Mouse (Mus musculus): Measurements from ENCODE around the gene Birc3.
A peak's percentile ranks its signal among the peaks of the same experiment; 100 is the strongest.

Birc3 gene

DNA sequence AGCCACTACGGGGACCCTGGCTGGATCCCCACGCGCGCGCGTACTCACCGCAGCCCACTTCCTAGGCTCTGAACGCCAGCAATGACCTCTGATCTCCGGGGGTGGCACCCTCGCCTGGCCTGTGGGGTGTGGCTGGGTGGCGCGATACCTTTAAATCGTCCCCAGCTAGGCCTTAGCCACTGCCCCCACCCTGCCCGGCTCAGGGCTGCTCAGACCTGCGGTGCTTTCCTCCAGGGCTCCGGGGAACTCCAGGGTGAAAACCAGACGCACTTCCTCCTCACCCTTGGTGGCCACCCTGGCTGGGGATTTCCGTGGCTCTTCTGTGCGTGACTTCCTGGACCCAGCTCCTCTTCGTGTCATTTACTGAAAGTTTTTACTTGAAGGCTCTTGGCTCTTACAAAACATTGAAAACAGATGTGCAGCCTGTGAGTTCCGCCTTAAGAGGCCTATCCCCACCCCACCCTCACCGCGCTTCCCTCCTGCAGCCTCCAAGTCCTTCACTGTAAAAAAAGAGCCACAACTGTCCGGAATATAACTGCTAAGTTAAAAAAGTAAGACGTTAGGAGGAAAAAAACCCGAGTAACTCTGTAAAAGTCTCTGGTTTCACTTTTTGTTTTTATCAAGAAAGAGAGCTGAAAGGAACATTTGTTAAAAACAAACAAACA is at the start of gene Birc3:
Gene Birc3 (minus strand): TSS at position 412 of the 665 bp plus-strand sequence.
- peak; percentile 71 for DNase-seq (ENCODE audit: low read depth, low spot score)

DNA sequence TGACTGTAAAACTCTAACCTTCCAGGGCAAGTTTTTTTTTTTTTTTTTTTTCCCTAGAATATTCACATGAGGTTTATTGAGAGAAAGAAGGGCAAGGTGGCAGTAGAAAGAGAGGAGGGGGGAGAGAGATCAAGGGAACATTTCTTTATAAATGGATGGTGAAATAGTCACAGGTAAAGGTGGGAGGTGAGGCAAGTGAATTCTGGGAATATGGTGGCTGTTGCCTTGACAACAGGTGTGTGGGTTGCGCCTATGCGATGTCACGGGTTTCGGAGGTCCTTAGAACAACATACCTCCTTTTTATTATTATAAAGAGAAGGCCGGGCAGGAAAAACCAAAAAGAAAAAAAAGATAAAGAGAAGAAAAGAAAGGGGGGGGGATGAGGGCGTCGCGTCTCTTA is 41.9 kb upstream of the Birc3 start:
- DNase-seq (ENCODE audit: low read depth, low spot score): peak; percentile 30

DNA sequence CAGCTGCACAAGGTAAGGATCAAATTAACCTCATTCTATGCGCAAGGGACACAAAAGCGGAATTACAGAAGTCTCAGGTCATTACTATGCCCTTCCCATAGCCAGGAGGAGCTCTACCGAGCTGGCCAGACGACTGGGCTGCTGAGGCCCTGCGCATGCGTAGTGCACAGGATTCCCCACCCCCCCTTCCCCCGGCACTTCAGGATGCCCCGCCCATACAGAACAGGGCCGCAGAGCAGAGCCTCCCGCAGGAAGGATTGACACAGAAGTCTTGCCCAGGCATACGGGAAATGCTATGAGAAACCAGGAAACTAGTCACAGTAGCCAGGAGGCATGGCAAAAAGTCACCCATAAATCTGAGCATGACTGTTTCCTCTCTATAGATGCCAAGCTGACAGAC is 41.5 kb upstream of the Birc3 start:
- peak; percentile 95 for DNase-seq (ENCODE audit: low read depth, low spot score)

DNA sequence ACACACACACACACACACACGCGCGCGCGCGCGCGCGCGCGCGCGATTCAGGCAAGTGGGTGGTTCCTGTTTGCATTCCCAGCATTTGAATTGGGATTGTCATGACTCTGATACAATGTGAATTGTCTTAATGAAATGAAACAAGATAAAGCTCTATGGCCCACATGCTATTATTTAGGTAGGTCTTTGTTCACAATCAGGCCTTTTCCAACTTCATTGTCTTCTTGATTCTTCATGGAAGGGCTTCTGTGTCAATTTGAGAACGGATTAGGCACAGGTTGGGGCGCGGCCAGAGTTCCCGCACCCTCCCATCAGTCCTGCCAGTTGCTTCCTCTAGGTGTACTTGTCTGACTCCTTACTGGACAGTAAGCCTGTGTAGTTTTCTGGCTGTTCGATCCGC is 41.0 kb upstream of the Birc3 start:
- peak; percentile 68 for DNase-seq (ENCODE audit: low read depth, low spot score)

DNA sequence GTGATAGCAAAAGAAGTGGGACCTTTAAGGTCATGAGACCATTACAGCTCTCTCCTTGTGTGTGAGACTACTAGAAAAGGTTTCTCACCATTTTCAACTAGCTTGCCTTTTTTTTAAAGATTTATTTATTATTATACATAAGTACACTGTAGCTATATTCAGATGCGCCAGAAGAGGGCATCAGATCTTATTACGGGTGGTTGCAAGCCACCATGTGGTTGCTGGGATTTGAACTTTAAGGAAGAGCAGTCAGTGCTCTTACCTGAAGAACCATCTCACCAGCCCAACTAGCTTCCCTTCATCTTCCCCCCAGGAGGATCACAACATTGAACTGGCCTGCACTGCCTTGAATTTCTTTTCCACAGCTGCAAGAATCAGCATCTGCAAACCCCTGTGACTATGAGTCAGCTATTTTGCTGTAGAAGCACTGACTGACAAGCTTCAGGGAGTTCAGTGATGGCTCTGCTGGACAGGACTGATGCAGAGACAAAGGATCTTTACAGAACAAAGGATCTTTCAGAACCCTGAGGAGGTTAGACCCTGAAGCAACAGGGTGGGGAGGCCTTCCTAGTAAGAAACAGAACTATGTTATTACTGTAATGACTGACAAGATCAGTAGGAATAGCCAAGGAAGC is 34.5 kb upstream of the Birc3 start:
- peak; percentile 78 for DNase-seq (ENCODE audit: low read depth, low spot score)

DNA sequence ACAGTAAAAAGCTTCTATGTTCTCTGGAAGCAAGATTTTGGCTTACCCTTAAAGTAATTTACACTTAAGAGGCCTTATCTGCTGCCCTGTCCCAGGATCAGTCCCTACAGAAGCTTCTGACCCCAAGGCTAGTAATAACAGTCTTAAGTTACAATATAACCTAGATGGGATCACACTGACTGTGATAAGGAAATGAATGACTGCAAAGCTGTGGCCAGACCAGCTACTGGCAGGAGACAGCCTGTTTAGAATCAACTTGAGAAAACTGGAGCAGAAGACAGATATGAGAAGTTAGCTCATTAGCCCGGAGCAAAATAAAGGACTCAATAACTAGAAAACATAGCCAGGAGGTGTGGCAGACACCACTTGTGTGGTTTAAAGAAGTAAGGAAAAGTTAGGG is 33.6 kb upstream of the Birc3 start:
- DNase-seq (ENCODE audit: low read depth, low spot score): no peak

DNA sequence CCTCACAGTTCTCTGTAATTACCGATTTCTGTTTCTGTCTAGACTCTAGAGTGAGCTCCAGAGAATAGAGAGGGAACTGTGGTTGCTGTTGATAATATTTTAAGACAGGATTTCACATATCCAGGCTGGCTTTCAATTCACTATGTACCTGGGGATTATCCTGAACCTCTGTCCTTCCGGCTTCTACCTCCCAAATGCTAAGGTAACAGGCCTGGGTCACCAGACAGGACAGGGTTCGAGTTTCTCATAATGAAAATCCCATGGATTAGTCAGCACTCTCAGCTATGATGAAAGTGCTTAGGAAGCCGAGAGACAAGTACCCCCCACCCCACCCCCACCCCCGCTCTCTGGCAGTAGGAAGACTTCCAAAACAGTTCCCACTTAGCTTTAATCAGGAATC is 30.8 kb upstream of the Birc3 start:
- DNase-seq (ENCODE audit: low read depth, low spot score): no peak

DNA sequence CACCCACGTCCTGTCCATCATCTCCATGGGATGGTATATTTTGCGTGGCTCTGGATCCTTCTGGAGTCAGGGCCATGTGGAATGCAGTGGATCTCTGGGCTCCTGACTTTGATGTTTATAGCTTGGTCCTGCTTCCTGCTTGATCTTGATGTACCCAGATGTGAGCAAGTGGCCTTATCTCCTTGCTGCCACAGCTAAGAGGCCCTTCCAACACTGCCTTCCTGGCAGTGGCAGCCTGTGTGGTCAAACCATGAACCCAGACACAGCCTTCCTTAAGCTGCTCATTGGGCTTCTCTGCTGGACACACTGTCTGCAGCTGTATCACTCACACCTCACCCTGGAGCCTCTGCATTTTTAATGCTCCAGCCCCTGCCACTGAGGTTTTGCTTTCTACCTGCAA is 30.3 kb upstream of the Birc3 start:
- no peak for DNase-seq (ENCODE audit: low read depth, low spot score)

DNA sequence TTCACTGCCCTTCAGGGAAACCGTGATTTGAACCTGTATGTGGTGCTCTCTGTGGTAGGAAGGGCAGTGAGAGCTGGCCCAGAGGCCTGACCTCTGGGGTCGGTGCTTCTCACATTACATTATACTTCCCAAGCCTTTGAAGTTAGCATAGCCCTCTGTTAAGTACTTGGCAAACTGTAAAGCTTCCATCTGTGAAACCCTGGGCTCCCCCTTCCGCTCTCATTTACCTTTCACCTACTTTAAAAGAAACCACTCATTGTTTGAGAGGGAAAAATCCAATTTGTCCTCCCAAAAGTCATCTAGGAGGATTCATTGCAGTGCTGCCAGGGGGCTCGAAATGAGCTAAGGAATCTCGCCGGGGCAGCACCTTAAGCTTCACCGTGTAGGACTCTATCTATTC is 29.3 kb upstream of the Birc3 start:
- DNase-seq (ENCODE audit: low read depth, low spot score): peak; percentile 37

DNA sequence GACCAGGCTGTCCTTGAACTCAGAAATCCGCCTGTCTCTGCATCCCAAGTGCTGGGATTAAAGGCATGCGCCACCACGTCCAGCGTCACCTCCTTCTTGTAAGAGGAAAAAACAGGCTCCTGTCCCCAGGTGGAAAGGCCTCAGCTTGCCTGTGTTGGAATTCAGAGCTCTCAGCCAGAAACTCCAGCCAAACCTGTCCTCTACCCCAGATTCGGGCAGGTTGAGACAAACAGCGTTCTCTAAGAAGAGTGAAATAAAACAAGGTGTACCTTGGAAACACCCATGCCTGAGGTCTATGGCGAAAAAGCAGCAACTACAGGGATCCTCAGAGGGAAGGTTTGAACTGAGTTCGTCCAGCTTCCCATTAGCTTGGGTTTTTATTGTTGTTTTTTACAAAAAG is 28.0 kb upstream of the Birc3 start:
- DNase-seq (ENCODE audit: low read depth, low spot score): peak; percentile 15

DNA sequence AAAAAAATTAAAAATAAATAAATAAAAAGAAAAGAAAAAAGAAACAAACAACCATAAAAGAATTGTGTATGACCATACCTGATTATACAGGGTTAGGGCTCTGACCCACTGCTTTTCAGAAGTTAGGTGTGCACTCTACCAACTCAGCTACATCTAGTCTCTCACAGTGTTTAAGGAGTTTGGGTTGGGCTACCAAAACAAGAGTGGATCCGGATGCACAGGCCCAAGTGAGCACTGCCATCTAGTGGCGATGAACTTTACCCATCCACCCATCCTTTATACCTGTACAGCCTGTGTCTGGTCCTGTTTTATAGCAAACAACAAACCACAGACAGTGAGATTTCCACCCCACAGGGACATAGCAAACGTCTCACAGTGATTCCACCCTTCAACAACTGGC is 24.5 kb upstream of the Birc3 start:
- peak; percentile 88 for DNase-seq (ENCODE audit: low read depth, low spot score)

DNA sequence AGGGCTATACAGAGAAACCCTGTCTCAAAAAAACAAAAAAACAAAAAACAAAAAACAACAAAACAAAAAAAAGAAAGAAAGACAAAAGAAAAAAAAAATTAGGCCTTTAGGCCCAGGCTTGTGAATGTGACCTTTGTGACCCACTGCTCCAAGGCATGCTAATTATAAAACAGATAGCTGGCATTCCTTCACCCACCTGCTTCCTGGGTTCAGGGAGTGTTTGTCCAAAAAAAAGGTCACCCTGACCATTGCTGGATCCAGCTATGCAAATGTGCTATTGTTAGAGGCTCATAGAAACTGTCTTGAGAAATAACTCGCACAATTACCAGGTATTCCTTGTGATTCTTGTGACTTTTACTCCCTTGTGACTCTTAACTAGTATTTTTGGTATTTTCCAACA is 18.8 kb upstream of the Birc3 start:
- DNase-seq (ENCODE audit: low read depth, low spot score): peak; percentile 48

DNA sequence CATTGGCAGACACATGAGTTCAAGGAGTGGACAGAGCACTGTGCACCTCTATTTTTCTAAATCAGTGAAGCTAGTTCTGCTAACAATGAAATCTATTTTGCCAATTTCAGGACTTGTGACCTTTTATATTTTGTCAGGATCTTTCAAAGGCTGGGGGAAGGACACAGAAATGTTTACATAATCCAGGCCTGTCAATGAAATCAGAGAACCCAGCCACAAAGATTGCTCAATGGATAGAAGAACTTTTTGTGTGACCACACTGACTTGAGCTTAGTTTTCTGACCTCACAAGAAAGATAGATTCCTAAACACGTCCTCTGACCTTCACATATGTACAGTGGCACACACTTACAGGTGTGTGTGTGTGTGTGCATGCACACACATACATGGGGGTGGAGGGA is 18.2 kb upstream of the Birc3 start:
- no peak for DNase-seq (ENCODE audit: low read depth, low spot score)

DNA sequence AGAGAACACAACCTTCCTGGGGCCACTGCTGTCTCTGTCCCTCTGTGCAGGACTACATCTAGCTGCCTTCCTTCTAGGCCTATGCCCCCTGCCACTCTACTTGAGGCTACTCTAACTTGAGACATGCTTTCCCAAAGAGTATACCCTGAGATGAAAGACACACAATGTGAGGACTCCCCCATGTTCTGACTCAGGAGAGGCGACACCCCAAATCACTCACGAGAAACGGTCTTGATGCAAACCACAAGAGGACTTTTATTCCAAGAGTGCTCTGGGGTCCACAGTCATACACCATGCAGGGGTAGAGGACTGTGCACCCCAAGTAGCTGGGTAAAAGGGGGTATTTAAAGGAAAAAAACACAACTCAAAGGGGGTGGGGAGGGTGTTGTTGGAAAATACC is 11.4 kb upstream of the Birc3 start:
- no peak for DNase-seq (ENCODE audit: low read depth, low spot score)

DNA sequence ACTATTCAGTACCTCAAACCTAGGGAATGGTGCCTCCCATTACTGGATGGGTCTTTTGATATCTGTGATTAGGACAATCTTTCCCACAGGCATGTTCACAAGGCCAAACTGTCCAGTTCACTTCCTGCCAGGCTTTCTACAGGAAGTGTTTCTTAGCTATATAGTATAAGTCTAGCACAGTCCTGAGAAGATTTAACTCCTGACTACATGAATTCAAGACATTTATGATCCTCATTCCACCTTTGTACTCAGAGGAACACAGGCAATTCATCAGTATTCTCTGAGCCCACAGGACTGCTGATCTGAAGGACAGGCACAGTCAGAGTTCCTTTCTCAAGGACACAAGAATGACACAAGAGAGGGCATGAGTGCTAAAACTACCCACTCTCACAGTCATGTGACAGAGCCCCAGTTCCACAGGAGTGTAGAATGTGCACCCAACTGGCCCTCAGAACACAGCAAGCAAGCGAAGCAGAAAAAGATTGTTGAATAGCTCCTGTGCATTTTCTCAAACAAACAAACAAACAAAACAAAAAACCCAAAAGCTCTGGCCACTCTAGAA is 9.4 kb upstream of the Birc3 start:
- no peak for DNase-seq (ENCODE audit: low read depth, low spot score)

DNA sequence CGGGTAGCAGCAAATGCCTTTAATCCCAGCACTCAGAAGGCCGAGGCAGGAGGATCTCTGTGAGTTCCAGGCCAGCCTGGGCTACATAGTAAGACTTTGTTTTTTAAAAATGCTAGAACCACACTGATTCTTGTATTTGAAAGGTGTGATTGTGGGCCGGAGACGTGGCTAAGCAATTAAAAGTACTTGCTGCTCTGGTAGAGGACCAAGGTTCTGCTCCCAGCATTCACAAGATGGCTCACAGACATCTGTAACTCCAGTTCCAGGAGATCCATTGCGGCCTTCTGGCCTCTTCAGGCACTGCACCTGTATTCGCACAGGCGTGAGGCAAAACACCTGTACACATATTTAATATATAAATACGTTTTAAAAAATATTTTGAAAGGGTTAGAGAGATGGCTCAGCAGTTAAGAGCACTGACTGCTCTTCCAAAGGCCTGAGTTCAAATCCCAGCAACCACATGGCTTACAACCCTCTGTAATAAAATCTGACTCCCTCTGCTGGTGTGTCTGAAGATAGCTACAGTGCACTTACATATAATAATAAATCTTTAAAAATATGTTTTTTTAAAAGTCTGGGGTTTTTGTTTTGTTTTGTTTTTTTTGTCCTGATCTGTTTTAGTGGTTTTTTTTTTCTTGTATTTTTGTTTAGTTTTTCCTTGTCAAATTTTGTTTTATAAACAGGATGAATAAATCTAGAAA is 675 bp upstream of the Birc3 start:
- peak; percentile 56 for DNase-seq (ENCODE audit: low read depth, low spot score)

DNA sequence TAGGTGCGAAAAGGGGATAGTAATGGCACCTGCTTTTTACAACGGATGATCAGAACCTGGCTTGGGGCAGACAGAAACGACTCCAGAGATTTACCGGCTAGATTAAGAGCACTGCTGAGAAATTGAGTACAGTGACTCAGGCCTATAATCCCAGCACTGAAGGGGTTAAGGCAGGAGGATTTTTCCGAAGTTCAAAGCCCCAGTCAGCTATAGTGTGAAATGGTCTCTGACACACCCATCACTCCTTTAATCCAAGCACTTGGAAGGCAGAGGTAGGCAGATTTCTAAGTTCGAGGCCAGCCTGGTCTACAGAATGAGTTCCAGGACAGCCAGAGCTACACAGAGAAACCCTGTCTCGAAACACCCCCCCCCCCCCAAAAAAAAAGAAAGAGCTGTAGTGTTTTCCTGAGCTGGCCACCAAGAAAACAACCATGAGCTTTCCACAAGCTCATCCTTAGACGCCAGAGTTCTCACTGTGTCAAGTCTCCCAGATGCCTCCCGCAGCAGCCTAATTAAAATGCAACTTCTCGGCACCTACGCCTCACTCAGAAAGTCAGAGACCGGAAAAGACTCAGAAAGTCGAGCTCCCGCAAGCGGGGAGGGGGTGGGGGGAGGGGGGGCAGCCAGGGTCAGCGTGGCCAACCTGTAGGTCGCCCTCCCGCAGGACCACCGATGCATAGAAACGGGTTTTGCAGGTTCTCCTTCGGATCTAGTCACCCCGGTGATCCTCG is 777 bp downstream of the Birc3 start:
- peak; percentile 63 for DNase-seq (ENCODE audit: low read depth, low spot score)

DNA sequence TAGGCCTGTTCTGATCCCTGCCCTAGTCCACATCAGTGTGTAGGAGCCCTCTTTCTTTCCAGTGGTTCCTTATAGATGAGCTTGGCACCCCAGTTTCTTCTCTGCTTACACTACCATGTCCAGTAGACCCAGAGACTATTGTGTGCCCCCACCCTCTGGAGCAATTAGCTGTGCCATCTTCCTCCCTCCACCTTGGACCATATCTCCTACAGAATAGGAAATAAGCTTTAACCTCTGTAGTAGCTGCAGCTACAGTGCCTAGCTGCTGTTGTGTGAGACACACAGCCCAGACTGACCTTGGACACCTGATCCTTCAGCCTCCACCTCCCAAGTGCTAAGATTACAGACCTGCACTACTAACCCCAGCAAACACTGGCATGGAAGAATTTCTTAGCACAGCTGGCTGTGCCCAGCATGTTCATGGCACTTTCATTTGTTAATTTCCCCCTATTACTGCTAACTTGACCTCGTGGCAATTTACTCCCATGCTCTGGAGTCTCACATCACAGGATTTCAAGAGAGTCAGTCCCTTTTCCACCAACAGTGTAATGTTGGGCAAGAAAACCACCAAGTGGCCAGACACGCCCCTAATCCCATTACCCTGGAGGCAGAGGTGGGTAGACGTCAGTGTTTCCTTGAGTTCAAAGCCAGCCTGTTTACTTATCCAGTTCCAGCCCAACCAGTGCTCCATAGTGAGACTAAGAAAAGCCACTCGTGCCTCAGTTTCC is 1.5 kb downstream of the Birc3 start:
- DNase-seq (ENCODE audit: low read depth, low spot score): peak; percentile 45

DNA sequence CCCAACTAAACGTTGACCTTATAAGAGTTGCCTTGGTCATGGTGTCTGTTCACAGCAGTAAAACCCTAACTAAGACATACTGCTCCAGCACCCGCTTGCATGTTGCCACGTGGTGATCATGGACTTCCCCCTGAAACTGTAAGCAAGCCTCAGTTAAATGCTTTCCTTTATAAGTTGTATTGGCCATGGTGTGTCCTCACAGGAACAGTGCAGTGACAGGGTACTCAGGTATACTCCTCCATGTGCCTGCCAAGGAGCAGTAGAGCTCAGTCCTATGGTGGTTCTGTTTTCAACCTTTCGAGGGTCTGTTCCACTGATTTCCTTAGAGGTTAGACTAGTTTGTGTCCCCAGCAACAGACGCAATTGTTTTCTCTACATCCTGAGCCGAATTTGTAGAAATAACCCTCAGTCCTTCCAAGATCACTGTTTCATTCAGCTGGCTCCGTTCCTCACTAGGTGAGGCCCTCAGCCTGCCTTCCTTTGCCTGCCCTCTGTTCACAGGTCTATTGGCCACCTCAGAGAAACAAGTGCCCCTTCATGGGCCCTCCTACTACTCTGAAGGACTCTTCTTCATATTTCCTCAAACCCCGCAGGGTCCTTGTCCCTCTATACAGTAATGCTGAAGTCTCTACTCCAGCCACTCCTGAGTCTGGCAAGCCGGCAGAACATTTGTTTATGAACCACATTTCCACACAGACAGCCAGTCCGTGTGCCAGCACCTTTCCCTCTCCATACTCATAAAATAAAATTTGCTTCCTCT is 2.2 kb downstream of the Birc3 start:
- no peak for DNase-seq (ENCODE audit: low read depth, low spot score)

DNA sequence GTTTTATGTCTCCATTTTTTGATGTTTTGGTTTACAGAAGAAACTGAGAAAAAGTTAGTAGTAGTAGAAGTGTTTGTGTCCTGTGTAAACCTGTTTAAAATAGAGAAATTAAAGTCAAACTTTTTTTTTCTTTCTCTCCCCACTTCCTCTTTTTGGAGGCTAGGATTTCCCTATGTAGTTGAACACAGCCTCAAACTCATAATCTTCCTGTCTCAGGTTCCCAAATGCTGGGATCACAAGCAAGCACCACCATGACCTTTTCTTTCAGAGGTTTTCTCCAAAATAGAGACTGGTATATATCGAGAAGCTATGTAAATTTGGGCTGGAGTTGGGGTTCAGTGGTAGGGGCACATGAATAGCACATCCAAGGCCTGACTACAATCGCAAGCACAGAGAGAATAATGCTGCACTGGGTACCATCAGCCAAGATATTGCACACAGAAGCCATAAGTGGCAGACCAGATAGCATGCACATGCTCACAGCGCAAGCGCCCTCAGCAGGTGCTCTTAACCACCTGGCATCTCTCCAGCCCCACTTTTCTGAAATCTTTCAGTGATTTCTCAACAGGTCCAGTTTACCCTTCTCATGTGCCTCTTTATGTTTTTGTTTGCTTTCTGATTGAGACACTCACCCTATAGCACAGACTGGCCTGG is 4.0 kb downstream of the Birc3 start:
- no peak for DNase-seq (ENCODE audit: low read depth, low spot score)
